ENCODE assay signal across 19 mouse cellular contexts in genomic region chr2:84723856-84724255, GRCm38 (mm10). TPM values are rescaled to one million over a fixed set of nuclear protein-coding genes. Genes with fewer than 3 reads are reported as not detected.
"Had no signal": no experiment of that assay in that cellular context is flagged by ENCODE, and none has a peak within 500 bp of the region (broad histone marks: within the 10 kb centered on the region; RNA-seq: fewer than 3 reads in every experiment).

No protein-coding gene starts in this region.

- ATAC-seq: lung, postnatal 0 days had no signal

- H3K27ac ChIP-seq: liver, embryonic 14.5 days; lung, embryonic 15.5 days; macrophage; midbrain, embryonic 12.5 days; neural tube, embryonic 12.5 days; stomach, embryonic 15.5 days; stomach, postnatal 0 days had no signal

- H3K4me3 ChIP-seq: lung, embryonic 15.5 days; megakaryocyte, embryonic 14.5 days; midbrain, embryonic 12.5 days; neural tube, embryonic 12.5 days; stomach, embryonic 15.5 days had no signal

- H3K27me3 ChIP-seq: lung, embryonic 15.5 days; megakaryocyte, embryonic 14.5 days; midbrain, embryonic 12.5 days; neural tube, embryonic 12.5 days; stomach, embryonic 15.5 days had no signal

- H3K9ac ChIP-seq: liver, embryonic 14.5 days; lung, embryonic 15.5 days; midbrain, embryonic 12.5 days; neural tube, embryonic 12.5 days; stomach, embryonic 15.5 days had no signal

- DNase-seq: lung, adult 2 months; lung, postnatal 14 days; lung, postnatal 36 days; midbrain, embryonic 14.5 days; right cerebral cortex, postnatal 14 days; thymus, adult 2 months; thymus, postnatal 25 days; thymus, postnatal 4 days had no signal

- H3K4me2 ChIP-seq: lung, embryonic 15.5 days; midbrain, embryonic 12.5 days; neural tube, embryonic 12.5 days; stomach, embryonic 15.5 days had no signal

- H3K9me3 ChIP-seq: lung, embryonic 15.5 days; megakaryocyte, embryonic 14.5 days; midbrain, embryonic 12.5 days; neural tube, embryonic 12.5 days; stomach, embryonic 15.5 days had no signal

RNA-seq across cellular contexts. Expression of gene Ypel4, which starts 10.0 kb away (rescaled TPM):
- total RNA-seq: monocyte, adult 5-6 weeks had no signal
- polyA plus RNA-seq: macrophage had no signal

RNA-seq across cellular contexts. Expression of gene Gm19426, which starts 19.6 kb away (rescaled TPM):
- total RNA-seq: monocyte, adult 5-6 weeks; neutrophil, adult 5-6 weeks had no signal
- polyA plus RNA-seq: macrophage had no signal
